Mouse (Mus musculus) embryonic fibroblast, embryonic 13.5 days (primary cell): ENCODE results near the gene Pms1.

Source experiments
- CTCF ChIP-seq: IDR thresholded peaks from 2 replicates; pipeline ENCODE4 v1.5.1; 2011; ENCODE audit warnings: mild to moderate bottlenecking, control low read depth, low read length, moderate library complexity, borderline replicate concordance; ENCODE audit not compliant: insufficient read depth
- POLR2A ChIP-seq: IDR thresholded peaks from 2 replicates; pipeline ENCODE4 v1.6.1; 2011; ENCODE audit warnings: low read depth, mild to moderate bottlenecking, control low read depth, low read length, moderate library complexity

GRCm38 (mm10) chr1:53321662-53322344, 25.0 kb upstream of the Pms1 start:
- TF ChIP-seq CTCF (no peak), POLR2A (no peak)
